Mouse (Mus musculus) liver, embryonic 14.5 days (tissue): Measurements from ENCODE around the gene Btbd6.

Source experiments
- CTCF ChIP-seq: IDR thresholded peaks from 2 replicates; pipeline ENCODE4 v1.5.1; 2016; ENCODE audit warnings: antibody characterized with exemption, low read depth, control low read depth
- EP300 ChIP-seq: IDR thresholded peaks from 2 replicates; pipeline ENCODE4 v1.6.1; 2016; ENCODE audit warnings: antibody characterized with exemption, low read depth

DNA sequence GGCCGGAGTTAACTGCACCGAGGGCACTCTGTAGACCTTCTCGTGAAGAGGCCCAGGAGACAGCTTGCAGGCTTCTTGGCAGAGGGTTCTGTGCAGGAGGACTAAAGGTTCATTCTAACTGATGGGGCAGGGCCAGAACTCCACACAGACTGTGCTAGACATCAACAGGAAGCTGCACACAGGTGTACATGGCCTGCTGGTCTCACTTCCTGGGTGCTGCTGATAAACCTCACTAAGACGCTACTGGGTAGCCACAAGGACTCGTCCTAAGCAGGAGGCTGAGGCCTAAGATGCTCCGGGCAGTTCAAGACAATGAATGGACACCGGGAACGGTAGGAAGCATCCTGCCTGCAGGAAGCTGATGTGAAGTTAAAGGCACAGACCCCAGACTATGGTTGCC is 16.9 kb upstream of the Btbd6 start:
- TF ChIP-seq EP300, result no peak
- no peak for TF ChIP-seq CTCF
